Mouse (Mus musculus) midbrain, postnatal 0 days (tissue): Measurements from ENCODE around the gene T2. TPM values are rescaled to one million over a fixed set of nuclear protein-coding genes. Genes with fewer than 3 reads are reported as not detected.
"Not testable (repeated sequence)": the region's sequence is repeated elsewhere in the genome, so short reads cannot be mapped to it uniquely, and the experiment has no call there.

ENCODE experiments used
- ATAC-seq: fragments of 200-750 bp; cut with Nextera tagmentation; 2 replicates; pipeline ENCODE4 v1.8.0; 2017; ENCODE audit warnings: moderate number of reproducible peaks, mild to moderate bottlenecking, moderate TSS enrichment, moderate library complexity; ENCODE audit not compliant: low FRiP score
- DNase-seq: peaks from one replicate; pipeline ENCODE4 v3.0.0-alpha.2; 2015; ENCODE audit warnings: low spot score
- H3K27ac ChIP-seq: fragments of 300-500 bp; sonication (generic); 2 replicates; pipeline ENCODE4 v1.5.1; 2014; ENCODE audit warnings: low read depth, mild to moderate bottlenecking, low read length, mixed read lengths
- H3K27me3 ChIP-seq: fragments of 300-500 bp; sonication (generic); 2 replicates; pipeline ENCODE4 v1.6.1; 2014; ENCODE audit warnings: low read length, control low read depth, mixed read lengths; ENCODE audit not compliant: insufficient read depth
- H3K36me3 ChIP-seq: fragments of 300-500 bp; sonication (generic); 2 replicates; pipeline ENCODE4 v1.6.1; 2014; ENCODE audit warnings: low read length, control low read depth, mixed read lengths; ENCODE audit not compliant: insufficient read depth
- H3K4me1 ChIP-seq: fragments of 300-500 bp; sonication (generic); 2 replicates; pipeline ENCODE4 v1.6.1; 2014; ENCODE audit warnings: mild to moderate bottlenecking, control low read depth, antibody characterized with exemption, low read length, mixed read lengths; ENCODE audit not compliant: insufficient read depth
- H3K4me2 ChIP-seq: fragments of 300-500 bp; sonication (generic); 2 replicates; pipeline ENCODE4 v1.6.1; 2014; ENCODE audit warnings: low read depth, mild to moderate bottlenecking, low read length, mixed read lengths; ENCODE audit not compliant: poor library complexity, severe bottlenecking
- H3K4me3 ChIP-seq: fragments of 300-500 bp; sonication (generic); 2 replicates; pipeline ENCODE4 v1.5.1; 2014; ENCODE audit warnings: low read depth, mild to moderate bottlenecking, low read length, moderate library complexity
- H3K9ac ChIP-seq: fragments of 300-500 bp; sonication (generic); replicated peaks from 2 replicates; pipeline ENCODE4 v1.6.1; 2014; ENCODE audit warnings: mild to moderate bottlenecking, low read length, moderate library complexity, mixed read lengths; ENCODE audit not compliant: poor library complexity, severe bottlenecking
- H3K9me3 ChIP-seq: fragments of 300-500 bp; sonication (generic); 2 replicates; pipeline ENCODE4 v1.6.1; 2016; ENCODE audit warnings: low read length, control low read depth
- CTCF ChIP-seq: IDR thresholded peaks from 2 replicates; pipeline ENCODE4 v1.5.1; 2016; ENCODE audit warnings: antibody characterized with exemption, mild to moderate bottlenecking
- WGBS: fragments of 180-500 bp; shearing (Covaris S2); extraction: QIAGEN DNeasy Blood & Tissue Kit; methylation state at CpG from one replicate; pipeline ENCODE4 v1.1.7; 2014; 5-methylcytosine and 5-hydroxymethylcytosine counted together
- polyA plus RNA-seq: library from polyadenylated mRNA; unstranded; fragments of >200 nt; fragmentation: Nextera tagmentation; extraction: Ambion mirVana; gene quantifications from 2 replicates; pipeline ENCODE4 v1.2.1, GENCODE M21; 2015
- total RNA-seq: library from RNA; depleted of rRNA; stranded (reverse); fragments of >200 nt; gene quantifications from 2 replicates; pipeline ENCODE4 v1.2.3, GENCODE M21; 2014

T2 gene
- total and polyA plus RNA-seq, 2 experiments from 2014 or later = 0.38 to 0.81 TPM

GRCm38 (mm10) chr17:8406285-8406684, 50.5 kb downstream of the T2 start:
- H3K9me3 ChIP-seq = no peaks in the 10 kb centered on the region
- H3K27me3 ChIP-seq = no peaks in the 10 kb centered on the region
- no peak for DNase-seq
- no peak overlapping the region for H3K4me2 ChIP-seq
- WGBS = 33% methylated on average over 6 of the region's 6 CpGs
- H3K27ac ChIP-seq = no peak overlapping the region
- H3K9ac ChIP-seq = no peak overlapping the region
- no peaks in the 10 kb centered on the region for H3K36me3 ChIP-seq
- ATAC-seq = no peak
- no peak overlapping the region for H3K4me3 ChIP-seq
- H3K4me1 ChIP-seq = no peaks in the 10 kb centered on the region
- TF ChIP-seq CTCF = no peak

- H3K4me1 ChIP-seq, H3K9me3 ChIP-seq, H3K9ac ChIP-seq, H3K27ac ChIP-seq, DNase-seq, H3K27me3 ChIP-seq, H3K4me3 ChIP-seq, H3K36me3 ChIP-seq, ATAC-seq, H3K4me2 ChIP-seq: not testable (repeated sequence)
- WGBS = 61% methylated on average over 4 of the region's 4 CpGs
These were observed 52.2 kb downstream of the T2 start for GRCm38 (mm10) chr17:8408002-8408401.

- H3K4me1 ChIP-seq = peaks cover 3% of the 10 kb centered on the region; the same call in 1 of the 2 replicates
- H3K36me3 ChIP-seq = no peaks in the 10 kb centered on the region
- WGBS = 10% methylated on average over 16 of the region's 16 CpGs
- no peak overlapping the region for H3K4me2 ChIP-seq
- TF ChIP-seq CTCF = no peak
- no peak for ATAC-seq
- H3K4me3 ChIP-seq = no peak overlapping the region
- no peak overlapping the region for H3K27ac ChIP-seq
- no peaks in the 10 kb centered on the region for H3K27me3 ChIP-seq
- H3K9ac ChIP-seq = no peak overlapping the region
- no peak for DNase-seq
- no peaks in the 10 kb centered on the region for H3K9me3 ChIP-seq
These were observed 53.0 kb downstream of the T2 start for GRCm38 (mm10) chr17:8408589-8409295.

GRCm38 (mm10) chr17:8410330-8410729, 54.5 kb downstream of the T2 start:
- no peaks in the 10 kb centered on the region for H3K36me3 ChIP-seq
- H3K4me3 ChIP-seq = no peak overlapping the region
- no peaks in the 10 kb centered on the region for H3K27me3 ChIP-seq
- no peaks in the 10 kb centered on the region for H3K9me3 ChIP-seq
- no peak overlapping the region for H3K9ac ChIP-seq
- H3K4me1 ChIP-seq = peaks cover 3% of the 10 kb centered on the region; the same call in 1 of the 2 replicates
- no peak overlapping the region for H3K27ac ChIP-seq
- no peak overlapping the region for H3K4me2 ChIP-seq
- WGBS = 96% methylated on average over 2 of the region's 2 CpGs
- ATAC-seq (no peak), DNase-seq (no peak)
- TF ChIP-seq CTCF = no peak

GRCm38 (mm10) chr17:8413656-8414055, 57.9 kb downstream of the T2 start:
- DNase-seq (no peak), ATAC-seq (no peak)
- no peaks in the 10 kb centered on the region for H3K36me3 ChIP-seq
- no peaks in the 10 kb centered on the region for H3K27me3 ChIP-seq
- no peak overlapping the region for H3K4me2 ChIP-seq
- H3K9me3 ChIP-seq = no peaks in the 10 kb centered on the region
- H3K4me1 ChIP-seq = peaks cover 3% of the 10 kb centered on the region; the same call in 1 of the 2 replicates
- WGBS = 63% methylated on average over 5 of the region's 5 CpGs
- H3K27ac ChIP-seq = no peak overlapping the region
- H3K4me3 ChIP-seq = no peak overlapping the region
- no peak overlapping the region for H3K9ac ChIP-seq
- TF ChIP-seq CTCF = no peak

GRCm38 (mm10) chr17:8415533-8415932, 59.7 kb downstream of the T2 start:
- no peaks in the 10 kb centered on the region for H3K9me3 ChIP-seq
- H3K4me2 ChIP-seq = no peak overlapping the region
- no peak for TF ChIP-seq CTCF
- no peak overlapping the region for H3K27ac ChIP-seq
- DNase-seq = no peak
- 17% methylated on average over 8 of the region's 8 CpGs for WGBS
- H3K9ac ChIP-seq = no peak overlapping the region
- H3K27me3 ChIP-seq = no peaks in the 10 kb centered on the region
- no peak for ATAC-seq
- H3K36me3 ChIP-seq = no peaks in the 10 kb centered on the region
- H3K4me3 ChIP-seq = no peak overlapping the region
- peaks cover 3% of the 10 kb centered on the region; the same call in 1 of the 2 replicates for H3K4me1 ChIP-seq
